Mouse (Mus musculus) cerebellum, adult 11 months (tissue): Measurements from ENCODE around the gene Ttc1.

Source experiments
- DNase-seq: peaks from one replicate; pipeline ENCODE4 v3.0.0; 2022

Gene Ttc1

DNA sequence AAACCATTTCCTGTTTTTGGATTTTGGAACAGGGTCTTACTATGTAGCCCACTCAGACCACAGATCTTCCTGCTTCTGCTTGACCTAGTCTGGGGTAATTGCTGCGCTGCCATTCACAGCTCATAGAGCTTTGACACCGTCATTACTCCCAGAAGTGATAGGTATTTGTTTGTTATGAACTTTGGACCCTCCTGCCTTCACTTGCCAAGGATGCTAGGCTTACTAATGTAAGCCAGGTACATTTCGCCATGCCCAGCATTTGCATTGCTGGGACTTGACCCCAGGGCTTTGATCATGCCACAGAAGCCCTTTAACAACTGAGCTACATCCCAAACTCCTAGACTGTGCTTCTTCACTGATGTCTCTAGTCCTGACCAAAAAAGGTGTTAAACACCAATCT lies 47.5 kb downstream of the Ttc1 start:
- no peak for DNase-seq

DNA sequence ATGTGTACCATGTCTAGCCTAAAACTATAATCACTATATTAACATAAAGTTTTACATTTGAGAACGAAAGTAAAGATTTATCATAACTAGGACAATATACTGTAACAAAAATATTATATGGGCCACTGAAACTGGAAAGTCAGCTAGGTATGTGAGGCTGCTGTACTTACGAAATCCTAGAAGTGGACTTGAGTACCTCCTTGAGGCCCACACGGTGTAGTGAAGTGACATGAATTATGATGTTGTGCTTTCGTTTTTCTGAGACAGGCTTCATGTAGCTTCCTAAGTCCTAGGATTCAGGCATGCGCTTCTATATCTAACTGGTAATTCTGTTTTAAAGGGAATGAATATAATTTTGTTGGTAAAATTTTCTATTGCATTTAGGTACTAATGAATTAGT lies 49.2 kb downstream of the Ttc1 start:
- no peak for DNase-seq

DNA sequence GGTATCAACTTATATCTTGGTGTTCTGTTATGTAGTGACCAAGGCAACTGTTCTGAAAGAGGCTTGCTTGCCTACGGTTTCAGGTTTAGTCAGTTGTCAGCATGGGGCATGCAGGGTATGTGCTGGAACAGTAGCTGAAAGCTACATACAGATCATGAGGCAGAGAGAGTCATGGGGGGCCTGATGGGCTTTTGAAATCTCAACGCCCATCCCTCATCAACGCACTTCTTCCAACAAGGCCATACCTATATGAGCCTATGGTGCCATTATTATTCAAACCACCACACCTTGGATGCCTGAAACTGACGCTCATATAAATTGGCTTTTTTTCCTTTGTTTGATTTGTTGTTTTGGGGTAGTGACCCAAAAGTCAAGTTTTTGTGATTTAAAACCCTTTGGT lies 51.2 kb downstream of the Ttc1 start:
- DNase-seq = no peak

DNA sequence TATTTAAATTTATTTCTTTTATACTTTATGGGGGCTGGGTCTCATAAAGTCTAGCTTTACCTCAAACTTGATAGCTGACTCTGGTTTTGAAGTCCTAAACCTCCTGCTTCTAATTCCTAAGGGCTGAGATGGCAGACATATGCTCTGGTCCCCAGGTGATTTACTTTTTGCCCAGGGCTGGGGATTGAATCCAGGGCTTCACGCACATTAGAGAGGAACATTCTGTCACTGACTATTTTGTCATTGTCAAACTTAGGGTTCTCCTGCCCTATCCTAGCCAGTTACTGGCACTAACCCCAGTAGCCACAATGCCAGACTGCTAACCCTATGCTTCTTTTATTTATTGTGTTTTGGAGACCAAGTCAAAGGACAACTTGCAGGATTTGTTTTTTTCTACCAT lies 59.0 kb downstream of the Ttc1 start:
- no peak for DNase-seq

DNA sequence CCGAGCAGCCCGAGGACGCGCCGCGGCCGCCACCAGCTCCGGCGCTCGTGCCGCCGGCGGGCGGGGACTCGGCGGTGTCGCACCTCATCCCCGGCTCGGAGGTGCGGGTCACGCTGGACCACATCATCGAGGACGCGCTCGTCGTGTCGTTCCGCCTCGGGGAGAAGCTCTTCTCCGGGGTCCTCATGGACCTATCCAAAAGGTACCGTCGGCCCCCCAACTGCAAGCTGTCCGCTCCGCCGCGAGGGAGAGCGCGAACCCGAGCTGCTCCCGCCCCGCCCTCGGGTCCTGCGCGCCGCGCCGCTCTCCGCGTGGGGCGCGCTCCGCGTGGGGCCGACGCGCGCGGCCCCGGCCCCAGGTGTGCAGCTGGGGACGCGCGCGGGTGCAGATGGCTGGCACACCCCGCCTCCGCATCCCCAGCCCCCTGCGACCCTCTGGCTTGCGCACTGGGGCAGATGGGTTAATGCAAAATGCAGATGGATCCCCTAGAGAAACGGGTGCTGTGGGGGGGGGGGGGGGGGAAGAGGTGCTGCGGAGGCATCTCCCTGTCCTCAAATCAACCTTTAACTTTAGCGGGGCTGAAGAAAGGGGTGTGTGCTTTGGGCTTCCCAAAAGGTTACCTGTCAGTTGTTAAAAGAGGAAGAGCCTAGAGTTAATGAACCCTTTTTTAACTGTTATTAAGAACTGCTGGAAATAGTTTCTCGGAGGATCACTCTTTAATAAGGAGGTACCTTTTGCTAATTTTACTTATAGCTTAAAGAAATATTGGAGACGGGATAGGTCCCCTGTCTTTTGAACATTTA lies 65.2 kb downstream of the Ttc1 start:
- DNase-seq = peak; percentile 64

DNA sequence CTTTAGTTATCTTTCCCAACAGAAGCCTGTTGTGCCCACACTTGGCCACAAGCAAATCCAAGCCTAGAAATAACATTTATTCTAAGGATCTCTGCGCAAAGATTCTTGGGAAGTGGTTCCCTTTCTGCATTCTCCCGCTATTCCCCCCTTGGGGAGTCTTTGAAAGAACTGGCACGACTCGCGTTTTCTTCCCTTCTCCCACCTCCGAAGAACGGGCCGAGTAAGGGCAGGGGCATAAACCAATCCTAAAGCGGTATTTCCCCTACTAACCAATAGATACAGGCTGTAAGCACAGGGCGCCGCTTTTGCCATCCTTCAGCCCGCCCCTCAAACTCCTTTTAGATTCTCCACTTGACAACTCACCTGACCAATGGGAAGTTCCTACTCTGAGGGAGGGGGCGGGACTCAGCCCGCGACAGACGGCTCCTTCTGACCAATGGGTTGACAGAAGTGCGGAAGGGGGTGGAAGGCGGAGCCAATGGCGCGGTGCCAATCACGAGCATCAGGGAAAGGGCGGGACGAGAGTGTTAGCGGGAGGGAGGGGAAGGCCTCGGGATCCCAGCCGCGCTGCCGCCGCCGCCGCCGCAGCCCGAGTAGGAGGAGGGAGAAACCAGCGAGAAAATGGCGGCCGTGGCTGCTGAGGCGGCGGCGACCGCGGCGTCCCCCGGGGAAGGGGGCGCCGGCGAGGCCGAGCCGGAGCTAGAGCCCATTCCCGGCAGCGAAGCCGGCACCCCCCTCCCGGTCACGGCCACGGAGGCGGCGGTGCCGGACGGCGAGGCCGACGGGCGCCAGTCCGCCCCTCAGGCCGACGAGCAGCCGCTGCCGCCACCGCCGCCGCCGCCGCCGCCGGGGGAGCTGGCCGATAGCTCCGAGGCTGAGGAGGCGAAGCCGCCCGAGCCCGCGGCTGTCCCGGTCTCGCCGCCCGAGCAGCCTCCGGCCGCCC lies 66.1 kb downstream of the Ttc1 start, which contains the start of gene Pwwp2a:
Gene Pwwp2a, plus strand, starts transcription at position 527 of the 943 bp plus-strand sequence.
- DNase-seq = peak; percentile 99
